Comparison of ENCODE assay signal across 1 mouse cellular context in the genomic region with DNA sequence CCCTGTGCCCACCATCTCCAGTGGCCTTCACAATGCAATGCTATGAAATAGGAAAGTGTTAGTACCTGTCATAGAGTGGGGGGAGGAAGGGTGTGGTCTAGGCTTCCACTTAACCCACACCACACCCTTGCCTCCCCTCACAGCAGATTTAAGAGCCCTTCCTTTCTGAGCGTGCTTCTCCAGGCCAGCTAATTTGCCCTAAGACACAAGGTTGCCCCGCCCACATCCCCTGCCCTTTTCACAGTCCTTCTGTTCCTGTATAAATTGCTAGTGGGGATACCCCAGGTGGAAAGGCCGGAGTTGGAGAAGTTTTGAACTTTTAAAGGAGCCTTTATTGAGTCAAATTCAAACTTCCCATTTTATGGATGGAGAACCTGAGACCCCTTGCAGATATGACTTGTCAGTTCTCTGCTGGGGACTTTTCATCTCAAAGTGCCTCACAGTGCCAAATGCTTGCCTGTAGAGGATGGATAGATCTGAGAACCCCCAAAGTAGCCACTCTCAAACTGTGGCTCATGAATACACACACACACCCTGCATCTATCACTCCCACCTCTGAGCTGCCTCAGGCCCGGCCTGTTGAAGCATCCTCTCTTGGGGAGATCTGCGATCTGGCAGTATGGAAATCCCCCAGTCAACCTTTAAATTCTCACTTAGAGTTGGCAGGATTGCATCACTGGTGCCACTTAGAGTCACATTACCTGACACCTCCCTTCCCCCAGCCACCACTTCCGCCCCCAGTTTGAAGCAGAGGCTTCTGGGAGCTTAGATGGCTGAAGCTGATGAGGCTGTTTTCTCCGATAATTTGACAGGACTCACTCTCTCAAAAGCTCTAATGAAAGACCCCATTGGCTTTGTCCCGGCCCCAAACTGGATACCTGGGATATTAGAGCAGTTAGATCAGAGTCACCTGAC.
TF ChIP-seq lines count a peak whose summit lies in the region.

No protein-coding gene starts in this region.

TF ChIP-seq in CH12.LX, 34 proteins besides CTCF, POLR2A, EP300 and RAD21 (continued from another document):
- TF ChIP-seq MAX (IDR thresholded peaks at IDR 0.05; ENCODE audit: low read length) (peak; percentile 84), KAT2A (IDR thresholded peaks at IDR 0.05; ENCODE audit: insufficient replicate concordance, low read length) (peak; percentile 87; the same call in 1 of the 2 replicates), ZNF384 (IDR thresholded peaks at IDR 0.05; ENCODE audit: low read depth, low read length) (peak; percentile 37; the same call in 1 of the 2 replicates), PAX5 (IDR thresholded peaks at IDR 0.05; ENCODE audit: low read length) (no peak), USF1 (IDR thresholded peaks at IDR 0.05; ENCODE audit: low read depth, low read length) (peak; percentile 75), ZC3H11A (IDR thresholded peaks at IDR 0.05; ENCODE audit: low read depth, low read length) (no peak), UBTF (IDR thresholded peaks at IDR 0.05; ENCODE audit: low read depth, low read length) (no peak), NRF1 (IDR thresholded peaks at IDR 0.05; ENCODE audit: low read depth, low read length) (peak; percentile 39; the same call in 1 of the 2 replicates), E2F4 (IDR thresholded peaks at IDR 0.05; ENCODE audit: insufficient replicate concordance, low read depth, low read length) (0 out of 2 replicates have a peak, but pooled peaks have one; percentile 13), IRF4 (IDR thresholded peaks at IDR 0.05; ENCODE audit: low read depth, low read length) (peak; percentile 90), RCOR1 (conservative IDR thresholded peaks at IDR 0.05; ENCODE audit: low read depth, low read length) (peak; percentile 82; the same call in 1 of the 2 replicates), POLR2AphosphoS2 (IDR thresholded peaks at IDR 0.05; ENCODE audit: low read depth, low read length) (peak; percentile 9; the same call in 1 of the 2 replicates), MEF2A (IDR thresholded peaks at IDR 0.05; ENCODE audit: borderline replicate concordance, low read depth, low read length) (peak; percentile 84; the same call in 1 of the 2 replicates), MYC (IDR thresholded peaks at IDR 0.05; ENCODE audit: low read depth, low read length) (peak; percentile 96), BHLHE40 (IDR thresholded peaks at IDR 0.05; ENCODE audit: low read depth, low read length) (peak; percentile 87), MXI1 (IDR thresholded peaks at IDR 0.05; ENCODE audit: low read depth, low read length) (peak; percentile 79), CHD2 (IDR thresholded peaks at IDR 0.05; ENCODE audit: low read length) (peak; percentile 96), ELF1 (IDR thresholded peaks at IDR 0.05; ENCODE audit: low read depth, low read length) (peak; percentile 96), HCFC1 (IDR thresholded peaks at IDR 0.05; ENCODE audit: low read depth, low read length) (peak; percentile 86), MAFK (IDR thresholded peaks at IDR 0.05; ENCODE audit: insufficient replicate concordance, low read length) (peak; percentile 78), ETS1 (conservative IDR thresholded peaks at IDR 0.05; ENCODE audit: low read depth, low read length) (peak; percentile 94), TCF12 (IDR thresholded peaks at IDR 0.05; ENCODE audit: low read depth, low read length) (peak; percentile 96), ZMIZ1 (IDR thresholded peaks at IDR 0.05; ENCODE audit: low read depth, low read length) (peak; percentile 57), CHD1 (IDR thresholded peaks at IDR 0.05; ENCODE audit: low read depth, low read length) (peak; percentile 92)
